Mouse (Mus musculus): ENCODE results near the gene Cnot8. TPM values are rescaled to one million over a fixed set of nuclear protein-coding genes. Genes with fewer than 3 reads are reported as not detected.

Gene Cnot8
- polyA plus RNA-seq, 1 experiment from 2014 or later: 114 TPM

GRCm38 (mm10) chr11:58081716-58082115 is 22.2 kb upstream of the Cnot8 start:
- Histone ChIP-seq H3K27me3 (ENCODE audit: control insufficient read depth, insufficient read depth, low read length) (no peaks in the 10 kb centered on the region), H3K4me1 (ENCODE audit: control insufficient read depth, insufficient read depth, low read length) (no peaks in the 10 kb centered on the region), H3K4me2 (ENCODE audit: low read depth, low read length) (no peak overlapping the region), H3K9me3 (replicated peaks; ENCODE audit: control insufficient read depth, low read length) (no peaks in the 10 kb centered on the region), H3K36me3 (replicated peaks; ENCODE audit: control insufficient read depth, insufficient read depth, low read depth, low read length) (no peaks in the 10 kb centered on the region), H3K27ac (replicated peaks; ENCODE audit: low read depth, low read length) (no peak overlapping the region), H3K9ac (replicated peaks; ENCODE audit: low read length) (no peak overlapping the region), H3K4me3 (ENCODE audit: low read depth, low read length) (no peak overlapping the region)
- ATAC-seq (replicated peaks; ENCODE audit: insufficient number of reproducible peaks, low FRiP score, low TSS enrichment, low read depth) (no peak), DNase-seq (ENCODE audit: low spot score) (no peak)
- WGBS: 91% methylated on average over 6 of the region's 6 CpGs

GRCm38 (mm10) chr11:58092541-58092940 is 11.4 kb upstream of the Cnot8 start:
- no peak overlapping the region for H3K4me3 ChIP-seq (ENCODE audit: low read depth, low read length)

GRCm38 (mm10) chr11:58093021-58093528 is 10.9 kb upstream of the Cnot8 start, which contains the start of gene Gm12248:
Gm12248 (minus strand) TSS chr11:58093134.
- Histone ChIP-seq H3K9ac (replicated peaks; ENCODE audit: low read length) (no peak within 1 kb of the TSS; the same call in 1 of the 2 replicates), H3K36me3 (replicated peaks; ENCODE audit: control insufficient read depth, insufficient read depth, low read depth, low read length) (no peaks in the 10 kb centered on the region), H3K4me3 (ENCODE audit: low read depth, low read length) (no peak within 1 kb of the TSS), H3K4me1 (ENCODE audit: control insufficient read depth, insufficient read depth, low read length) (no peaks in the 10 kb centered on the region; the same call in 1 of the 2 replicates), H3K9me3 (replicated peaks; ENCODE audit: control insufficient read depth, low read length) (no peaks in the 10 kb centered on the region), H3K27ac (replicated peaks; ENCODE audit: low read depth, low read length) (no peak within 1 kb of the TSS), H3K4me2 (ENCODE audit: low read depth, low read length) (0 out of 2 replicates have a peak within 1 kb of the TSS, but pooled peaks have one; percentile 2), H3K27me3 (ENCODE audit: control insufficient read depth, insufficient read depth, low read length) (no peaks in the 10 kb centered on the region)
- WGBS: 19% methylated on average over 12 of the region's 12 CpGs
- DNase-seq (ENCODE audit: low spot score) (peak; percentile 60), ATAC-seq (replicated peaks; ENCODE audit: insufficient number of reproducible peaks, low FRiP score, low TSS enrichment, low read depth) (peak; percentile 74; the same call in 1 of the 2 replicates)

More at GRCm38 (mm10) chr11:58092541-58092940, 11.4 kb upstream of the Cnot8 start:
- no peak overlapping the region for H3K4me2 ChIP-seq (ENCODE audit: low read depth, low read length)
- H3K9me3 ChIP-seq (replicated peaks; ENCODE audit: control insufficient read depth, low read length): no peaks in the 10 kb centered on the region
- H3K4me1 ChIP-seq (ENCODE audit: control insufficient read depth, insufficient read depth, low read length): no peaks in the 10 kb centered on the region
- 47% methylated on average over 4 of the region's 4 CpGs for WGBS
- H3K36me3 ChIP-seq (replicated peaks; ENCODE audit: control insufficient read depth, insufficient read depth, low read depth, low read length): no peaks in the 10 kb centered on the region
- ATAC-seq (replicated peaks; ENCODE audit: insufficient number of reproducible peaks, low FRiP score, low TSS enrichment, low read depth): 0 out of 2 replicates have a peak, but pooled peaks have one; percentile 8
- DNase-seq (ENCODE audit: low spot score): no peak
- H3K27me3 ChIP-seq (ENCODE audit: control insufficient read depth, insufficient read depth, low read length): no peaks in the 10 kb centered on the region
- H3K9ac ChIP-seq (replicated peaks; ENCODE audit: low read length): no peak overlapping the region
- H3K27ac ChIP-seq (replicated peaks; ENCODE audit: low read depth, low read length): no peak overlapping the region

GRCm38 (mm10) chr11:58094766-58095165 is 9.2 kb upstream of the Cnot8 start:
- Histone ChIP-seq H3K4me1 (ENCODE audit: control insufficient read depth, insufficient read depth, low read length) (no peaks in the 10 kb centered on the region; the same call in 1 of the 2 replicates), H3K27ac (replicated peaks; ENCODE audit: low read depth, low read length) (no peak overlapping the region), H3K36me3 (replicated peaks; ENCODE audit: control insufficient read depth, insufficient read depth, low read depth, low read length) (no peaks in the 10 kb centered on the region), H3K4me3 (ENCODE audit: low read depth, low read length) (no peak overlapping the region), H3K9me3 (replicated peaks; ENCODE audit: control insufficient read depth, low read length) (no peaks in the 10 kb centered on the region), H3K27me3 (ENCODE audit: control insufficient read depth, insufficient read depth, low read length) (no peaks in the 10 kb centered on the region), H3K9ac (replicated peaks; ENCODE audit: low read length) (no peak overlapping the region), H3K4me2 (ENCODE audit: low read depth, low read length) (no peak overlapping the region)
- ATAC-seq (replicated peaks; ENCODE audit: insufficient number of reproducible peaks, low FRiP score, low TSS enrichment, low read depth) (no peak), DNase-seq (ENCODE audit: low spot score) (no peak)
- 76% methylated on average over 4 of the region's 4 CpGs for WGBS

- Histone ChIP-seq H3K27ac (replicated peaks; ENCODE audit: low read depth, low read length) (no peak overlapping the region), H3K4me3 (ENCODE audit: low read depth, low read length) (no peak overlapping the region), H3K36me3 (replicated peaks; ENCODE audit: control insufficient read depth, insufficient read depth, low read depth, low read length) (no peaks in the 10 kb centered on the region), H3K4me2 (ENCODE audit: low read depth, low read length) (no peak overlapping the region), H3K9ac (replicated peaks; ENCODE audit: low read length) (no peak overlapping the region), H3K27me3 (ENCODE audit: control insufficient read depth, insufficient read depth, low read length) (no peaks in the 10 kb centered on the region), H3K9me3 (replicated peaks; ENCODE audit: control insufficient read depth, low read length) (no peaks in the 10 kb centered on the region), H3K4me1 (ENCODE audit: control insufficient read depth, insufficient read depth, low read length) (no peaks in the 10 kb centered on the region; the same call in 1 of the 2 replicates)
- 91% methylated on average over 1 of the region's 1 CpGs for WGBS
- ATAC-seq (replicated peaks; ENCODE audit: insufficient number of reproducible peaks, low FRiP score, low TSS enrichment, low read depth) (no peak), DNase-seq (ENCODE audit: low spot score) (no peak)
Observed at GRCm38 (mm10) chr11:58095561-58095960, 8.4 kb upstream of the Cnot8 start.

- no peak overlapping the region for H3K9ac ChIP-seq (replicated peaks; ENCODE audit: low read length)
- no peak overlapping the region for H3K27ac ChIP-seq (replicated peaks; ENCODE audit: low read depth, low read length)
- no peaks in the 10 kb centered on the region for H3K36me3 ChIP-seq (replicated peaks; ENCODE audit: control insufficient read depth, insufficient read depth, low read depth, low read length)
- no peak overlapping the region for H3K4me2 ChIP-seq (ENCODE audit: low read depth, low read length)
- H3K4me3 ChIP-seq (ENCODE audit: low read depth, low read length): no peak overlapping the region
- DNase-seq (ENCODE audit: low spot score): no peak
- ATAC-seq (replicated peaks; ENCODE audit: insufficient number of reproducible peaks, low FRiP score, low TSS enrichment, low read depth): no peak
- H3K4me1 ChIP-seq (ENCODE audit: control insufficient read depth, insufficient read depth, low read length): no peaks in the 10 kb centered on the region; the same call in 1 of the 2 replicates
- no peaks in the 10 kb centered on the region for H3K27me3 ChIP-seq (ENCODE audit: control insufficient read depth, insufficient read depth, low read length)
- 87% methylated on average over 5 of the region's 5 CpGs for WGBS
- no peaks in the 10 kb centered on the region for H3K9me3 ChIP-seq (replicated peaks; ENCODE audit: control insufficient read depth, low read length)
Observed at GRCm38 (mm10) chr11:58096160-58096559, 7.8 kb upstream of the Cnot8 start.

GRCm38 (mm10) chr11:58096821-58097620 is 6.9 kb upstream of the Cnot8 start:
- WGBS: 56% methylated on average over 20 of the region's 20 CpGs
- H3K9me3 ChIP-seq (replicated peaks; ENCODE audit: control insufficient read depth, low read length): no peaks in the 10 kb centered on the region
- no peak for DNase-seq (ENCODE audit: low spot score)
- H3K4me3 ChIP-seq (ENCODE audit: low read depth, low read length): peak overlapping the region; percentile 42; the same call in 1 of the 2 replicates
- H3K9ac ChIP-seq (replicated peaks; ENCODE audit: low read length): peak overlapping the region; percentile 47; the same call in 1 of the 2 replicates
- H3K36me3 ChIP-seq (replicated peaks; ENCODE audit: control insufficient read depth, insufficient read depth, low read depth, low read length): no peaks in the 10 kb centered on the region
- no peaks in the 10 kb centered on the region; the same call in 1 of the 2 replicates for H3K4me1 ChIP-seq (ENCODE audit: control insufficient read depth, insufficient read depth, low read length)
- H3K27me3 ChIP-seq (ENCODE audit: control insufficient read depth, insufficient read depth, low read length): no peaks in the 10 kb centered on the region
- H3K27ac ChIP-seq (replicated peaks; ENCODE audit: low read depth, low read length): no peak overlapping the region
- no peak overlapping the region for H3K4me2 ChIP-seq (ENCODE audit: low read depth, low read length)
- no peak for ATAC-seq (replicated peaks; ENCODE audit: insufficient number of reproducible peaks, low FRiP score, low TSS enrichment, low read depth)
